Mouse (Mus musculus) adrenal gland, postnatal 14 days (tissue): ENCODE results near the gene Dvl2. TPM values are rescaled to one million over a fixed set of nuclear protein-coding genes. Genes with fewer than 3 reads are reported as not detected.
A peak's percentile ranks its signal among the peaks of the same experiment; 100 is the strongest.
"Not testable (repeated sequence)": the region's sequence is repeated elsewhere in the genome, so short reads cannot be mapped to it uniquely, and the experiment has no call there.

ENCODE experiments used
- DNase-seq: peaks from one replicate; pipeline ENCODE4 v3.0.0; 2021; ENCODE audit warnings: mixed read lengths
- total RNA-seq: library from RNA; stranded (reverse); gene quantifications from 2 replicates; pipeline ENCODE4 v1.2.3, GENCODE M21; 2021

Dvl2 gene
- total RNA-seq, 1 experiment from 2014 or later, result 16.0 TPM

GRCm38 (mm10) chr11:70010033-70010432 lies 9.6 kb downstream of the Dvl2 start:
- no peak for DNase-seq

- no peak for DNase-seq
Observed at GRCm38 (mm10) chr11:70010548-70010947, 10.2 kb downstream of the Dvl2 start.

- DNase-seq, result no peak
Observed at GRCm38 (mm10) chr11:70010961-70011360, 10.6 kb downstream of the Dvl2 start.

- no peak for DNase-seq
Observed at GRCm38 (mm10) chr11:70012931-70013330, 12.5 kb downstream of the Dvl2 start.

- peak; percentile 47 for DNase-seq
Observed at GRCm38 (mm10) chr11:70013408-70013807, 13.0 kb downstream of the Dvl2 start.

GRCm38 (mm10) chr11:70014051-70014450 lies 13.7 kb downstream of the Dvl2 start:
- peak; percentile 3 for DNase-seq

- DNase-seq, result peak; percentile 94
Observed at GRCm38 (mm10) chr11:70014880-70015558, 14.6 kb downstream of the Dvl2 start, which contains the start of gene Acadvl. TSS of gene Acadvl (minus strand) at chr11:70015411.

GRCm38 (mm10) chr11:70015677-70016076 lies 15.3 kb downstream of the Dvl2 start:
- DNase-seq, result no peak

GRCm38 (mm10) chr11:70016177-70016576 lies 15.8 kb downstream of the Dvl2 start:
- not testable (repeated sequence) for DNase-seq

GRCm38 (mm10) chr11:70016669-70017068 lies 16.3 kb downstream of the Dvl2 start, which contains the start of gene Dlg4:
TSS of gene Dlg4 (plus strand) at chr11:70016942.
- DNase-seq, result peak; percentile 2

- DNase-seq, result peak; percentile 9
Observed at GRCm38 (mm10) chr11:70017199-70017767, 16.9 kb downstream of the Dvl2 start.

- DNase-seq, result peak; percentile 74
Observed at GRCm38 (mm10) chr11:70018131-70018990, 18.0 kb downstream of the Dvl2 start.

- DNase-seq, result no peak
Observed at GRCm38 (mm10) chr11:70019495-70020021, 19.2 kb downstream of the Dvl2 start.

GRCm38 (mm10) chr11:70020022-70020631 lies 19.7 kb downstream of the Dvl2 start:
- DNase-seq, result peak; percentile 13

GRCm38 (mm10) chr11:70020731-70021263 lies 20.4 kb downstream of the Dvl2 start:
- peak; percentile 78 for DNase-seq

- peak; percentile 99 for DNase-seq
Observed at GRCm38 (mm10) chr11:70021264-70022132, 21.1 kb downstream of the Dvl2 start.

GRCm38 (mm10) chr11:70023481-70024150 lies 23.2 kb downstream of the Dvl2 start:
- no peak for DNase-seq

- no peak for DNase-seq
Observed at GRCm38 (mm10) chr11:70024151-70024514, 23.7 kb downstream of the Dvl2 start.

GRCm38 (mm10) chr11:70026689-70027088 lies 26.3 kb downstream of the Dvl2 start:
- DNase-seq, result peak; percentile 72

GRCm38 (mm10) chr11:70027397-70027796 lies 27.0 kb downstream of the Dvl2 start:
- peak; percentile 58 for DNase-seq
